Mouse (Mus musculus) myocyte (in vitro differentiated cells): ENCODE measurements around the gene Abcc10. TPM values are rescaled to one million over a fixed set of nuclear protein-coding genes. Genes with fewer than 3 reads are reported as not detected.

Experiments used
- H3K27me3 ChIP-seq: one replicate; pipeline ENCODE4 v1.6.1; 2011; ENCODE audit not compliant: control insufficient read depth, insufficient read depth, insufficient read length
- H3K36me3 ChIP-seq: one replicate; pipeline ENCODE4 v1.6.1; 2011; ENCODE audit not compliant: control insufficient read depth, insufficient read depth
- H3K4me2 ChIP-seq: one replicate; pipeline ENCODE4 v1.6.1; 2011; ENCODE audit warnings: low read depth, control low read depth
- H3K4me3 ChIP-seq: one replicate; pipeline ENCODE4 v1.5.1; 2011; ENCODE audit warnings: mild to moderate bottlenecking, control low read depth, moderate library complexity
- H3K79me2 ChIP-seq: one replicate; pipeline ENCODE4 v1.6.1; 2011; ENCODE audit not compliant: control insufficient read depth, insufficient read depth
- H3ac ChIP-seq: one replicate; pipeline ENCODE4 v1.6.1; 2011; ENCODE audit not compliant: control insufficient read depth, insufficient read length
- CEBPB ChIP-seq: IDR thresholded peaks from 2 replicates; pipeline ENCODE4 v1.6.1; 2011; ENCODE audit warnings: mild to moderate bottlenecking, moderate library complexity; ENCODE audit not compliant: poor library complexity, insufficient read depth, severe bottlenecking
- E2F4 ChIP-seq: IDR thresholded peaks from one replicate; pipeline ENCODE4 v1.6.1; 2011; ENCODE audit warnings: mild to moderate bottlenecking, control low read depth, moderate library complexity; ENCODE audit not compliant: insufficient read depth
- MAX ChIP-seq: IDR thresholded peaks from one replicate; pipeline ENCODE4 v1.6.1; 2011; ENCODE audit warnings: low read depth, mild to moderate bottlenecking, control low read depth
- MYOD1 ChIP-seq, 3 experiments: IDR thresholded peaks; one replicate each; pipeline ENCODE4 v1.6.1; 2011; ENCODE audit warnings: control low read depth in 2 of 3, low read depth in 2 of 3, mild to moderate bottlenecking in 2 of 3, moderate library complexity in 1 of 3; ENCODE audit not compliant: insufficient read length in 2 of 3, control insufficient read depth in 1 of 3
- MYOG ChIP-seq, 3 experiments: IDR thresholded peaks; one replicate each; pipeline ENCODE4 v1.6.1; 2011; ENCODE audit warnings: control low read depth in 2 of 3, low read depth in 2 of 3, mild to moderate bottlenecking in 2 of 3; ENCODE audit not compliant: insufficient read length in 2 of 3, control insufficient read depth in 1 of 3, insufficient read depth in 1 of 3
- POLR2A ChIP-seq: IDR thresholded peaks from one replicate; pipeline ENCODE4 v1.6.1; 2011; ENCODE audit warnings: low read depth, mild to moderate bottlenecking, control low read depth, moderate library complexity; ENCODE audit not compliant: insufficient read length
- POLR2AphosphoS2 ChIP-seq: IDR thresholded peaks from one replicate; pipeline ENCODE4 v1.6.1; 2011; ENCODE audit warnings: low read depth, control low read depth; ENCODE audit not compliant: insufficient read length
- REST ChIP-seq: IDR thresholded peaks from one replicate; pipeline ENCODE4 v1.6.1; 2011; ENCODE audit warnings: mild to moderate bottlenecking, control low read depth, moderate library complexity; ENCODE audit not compliant: insufficient read depth, insufficient read length
- SRF ChIP-seq: IDR thresholded peaks from one replicate; pipeline ENCODE4 v1.6.1; 2011; ENCODE audit warnings: low read depth; ENCODE audit not compliant: control insufficient read depth, insufficient read length
- TCF12 ChIP-seq: IDR thresholded peaks from one replicate; pipeline ENCODE4 v1.6.1; 2011; ENCODE audit warnings: mild to moderate bottlenecking, control low read depth; ENCODE audit not compliant: poor library complexity, insufficient read depth, severe bottlenecking
- TCF3 ChIP-seq: IDR thresholded peaks from one replicate; pipeline ENCODE4 v1.6.1; 2011; ENCODE audit warnings: low read depth, control low read depth; ENCODE audit not compliant: insufficient read length
- USF1 ChIP-seq: IDR thresholded peaks from one replicate; pipeline ENCODE4 v1.6.1; 2011; ENCODE audit warnings: low read depth, mild to moderate bottlenecking, control low read depth, moderate library complexity
- polyA plus RNA-seq: library from polyadenylated mRNA; unstranded; fragments of >200 nt; fragmentation: generic; extraction: Trizol; gene quantifications from one replicate; pipeline ENCODE4 v1.2.1, GENCODE M21; 2012; ENCODE audit warnings: missing spikeins

The Abcc10 gene
- polyA plus RNA-seq, 1 experiment: 4.6 TPM

- Histone ChIP-seq H3K27me3 (no peaks in the 10 kb centered on the region), H3K36me3 (no peaks in the 10 kb centered on the region), H3K79me2 (no peaks in the 10 kb centered on the region), H3ac (no peak overlapping the region), H3K4me2 (no peak overlapping the region), H3K4me3 (no peak overlapping the region)
- no peak for TF ChIP-seq TCF12
- TF ChIP-seq POLR2AphosphoS2: no peak
- no peak for TF ChIP-seq TCF3
- no peak for TF ChIP-seq MAX
- no peak for TF ChIP-seq MYOG (IDR thresholded peaks at IDR 0.05; ENCODE audit: control insufficient read depth in 1 of 3, insufficient read depth in 1 of 3, insufficient read length in 2 of 3, low read depth in 2 of 3)
- TF ChIP-seq POLR2A: no peak
These were observed 14.9 kb downstream of the Abcc10 start for GRCm38 (mm10) chr17:46313135-46313715.

GRCm38 (mm10) chr17:46310515-46310914 lies 17.6 kb downstream of the Abcc10 start:
- TF ChIP-seq USF1: no peak
- TF ChIP-seq POLR2A: no peak
- TF ChIP-seq E2F4: no peak
- Histone ChIP-seq H3K79me2 (no peaks in the 10 kb centered on the region), H3K4me2 (no peak overlapping the region), H3K36me3 (no peaks in the 10 kb centered on the region), H3ac (no peak overlapping the region), H3K4me3 (no peak overlapping the region), H3K27me3 (no peaks in the 10 kb centered on the region)

- no peak overlapping the region for H3ac ChIP-seq
- TF ChIP-seq E2F4: no peak
- TF ChIP-seq TCF3: no peak
- no peak for TF ChIP-seq POLR2A
- peak in 2 of 3 experiments; percentile 46 to 69 for TF ChIP-seq MYOG (IDR thresholded peaks at IDR 0.05; ENCODE audit: control insufficient read depth in 1 of 3, insufficient read depth in 1 of 3, insufficient read length in 2 of 3, low read depth in 2 of 3)
- TF ChIP-seq MAX: no peak
- no peak for TF ChIP-seq TCF12
- peak in 1 of 3 experiments; percentile 50 for TF ChIP-seq MYOD1 (IDR thresholded peaks at IDR 0.05; ENCODE audit: control insufficient read depth in 1 of 3, insufficient read length in 2 of 3, low read depth in 2 of 3)
- no peak for TF ChIP-seq REST
- no peak overlapping the region for H3K4me2 ChIP-seq
- no peak overlapping the region for H3K4me3 ChIP-seq
- H3K79me2 ChIP-seq: no peaks in the 10 kb centered on the region
- no peaks in the 10 kb centered on the region for H3K36me3 ChIP-seq
- no peaks in the 10 kb centered on the region for H3K27me3 ChIP-seq
These were observed 18.3 kb downstream of the Abcc10 start for GRCm38 (mm10) chr17:46309835-46310234.

- no peaks in the 10 kb centered on the region for H3K36me3 ChIP-seq
- no peaks in the 10 kb centered on the region for H3K79me2 ChIP-seq
- no peaks in the 10 kb centered on the region for H3K27me3 ChIP-seq
- no peak overlapping the region for H3K4me2 ChIP-seq
- TF ChIP-seq REST (no peak), MAX (no peak), POLR2A (no peak), POLR2AphosphoS2 (no peak), MYOD1 (IDR thresholded peaks at IDR 0.05; ENCODE audit: control insufficient read depth in 1 of 3, insufficient read length in 2 of 3, low read depth in 2 of 3) (no peak), TCF12 (no peak), CEBPB (no peak), USF1 (no peak), MYOG (IDR thresholded peaks at IDR 0.05; ENCODE audit: control insufficient read depth in 1 of 3, insufficient read depth in 1 of 3, insufficient read length in 2 of 3, low read depth in 2 of 3) (no peak), SRF (no peak), E2F4 (no peak), TCF3 (no peak)
- H3ac ChIP-seq: no peak overlapping the region
- no peak overlapping the region for H3K4me3 ChIP-seq
These were observed 21.2 kb downstream of the Abcc10 start for GRCm38 (mm10) chr17:46306956-46307355.

DNA sequence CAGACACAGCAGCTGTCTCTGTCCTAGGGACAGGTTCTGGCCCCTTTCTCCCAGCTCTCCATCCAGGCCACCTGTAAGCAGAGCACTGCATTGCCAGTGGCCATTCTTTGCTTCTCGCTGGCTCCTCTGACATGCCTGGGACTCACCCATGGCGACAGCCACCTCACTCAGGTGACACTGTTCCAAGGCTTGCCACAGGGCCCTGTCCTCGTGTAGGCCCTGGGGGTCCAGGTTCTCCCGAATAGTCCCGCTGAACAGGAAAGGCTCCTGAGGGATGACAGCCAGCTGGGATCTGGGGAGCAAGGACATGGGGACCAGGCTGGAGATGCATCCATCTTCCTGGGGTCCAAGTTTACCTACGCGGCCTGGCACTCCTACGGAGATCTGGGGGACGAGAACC lies 24.0 kb downstream of the Abcc10 start:
- no peak overlapping the region for H3K4me3 ChIP-seq
- H3K36me3 ChIP-seq: no peaks in the 10 kb centered on the region
- H3ac ChIP-seq: no peak overlapping the region
- H3K79me2 ChIP-seq: no peaks in the 10 kb centered on the region
- H3K27me3 ChIP-seq: no peaks in the 10 kb centered on the region
- no peak overlapping the region for H3K4me2 ChIP-seq
- no peak for TF ChIP-seq MYOG (IDR thresholded peaks at IDR 0.05; ENCODE audit: control insufficient read depth in 1 of 3, insufficient read depth in 1 of 3, insufficient read length in 2 of 3, low read depth in 2 of 3)
- TF ChIP-seq POLR2AphosphoS2: no peak
- no peak for TF ChIP-seq REST
- TF ChIP-seq POLR2A: no peak
- no peak for TF ChIP-seq MAX
- no peak for TF ChIP-seq MYOD1 (IDR thresholded peaks at IDR 0.05; ENCODE audit: control insufficient read depth in 1 of 3, insufficient read length in 2 of 3, low read depth in 2 of 3)
- TF ChIP-seq USF1: no peak
- no peak for TF ChIP-seq TCF12
- no peak for TF ChIP-seq E2F4
- no peak for TF ChIP-seq SRF
- TF ChIP-seq TCF3: no peak
- TF ChIP-seq CEBPB: no peak
